Mouse (Mus musculus) adrenal gland (tissue): ENCODE data around the gene Mcf2l.

Experiments
- intact Hi-C: fragments of 180-260 bp; cut with DNase I; formaldehyde crosslinking; loops from one replicate; pipeline ENCODE4 v1.15.1; 2025

The Mcf2l gene

GRCm38 (mm10) chr8:12906597-12906996 lies 33.0 kb downstream of the Mcf2l start:
- intact Hi-C loops = no loop called here

GRCm38 (mm10) chr8:12907730-12908129 lies 34.1 kb downstream of the Mcf2l start:
- intact Hi-C loops = no loop called here

- intact Hi-C loops = no loop called here
Measured at GRCm38 (mm10) chr8:12912011-12912410, 38.4 kb downstream of the Mcf2l start.

- intact Hi-C loops = no loop called here
Measured at GRCm38 (mm10) chr8:12915187-12916006, 41.8 kb downstream of the Mcf2l start.

GRCm38 (mm10) chr8:12916156-12916900 lies 42.7 kb downstream of the Mcf2l start:
- intact Hi-C loops = no loop called here

GRCm38 (mm10) chr8:12917029-12917428 lies 43.4 kb downstream of the Mcf2l start:
- intact Hi-C loops = no loop called here

- intact Hi-C loops = no loop called here
Measured at GRCm38 (mm10) chr8:12917831-12918230, 44.2 kb downstream of the Mcf2l start.

- intact Hi-C loops = no loop called here
Measured at GRCm38 (mm10) chr8:12920599-12920998, 47.0 kb downstream of the Mcf2l start.

GRCm38 (mm10) chr8:12925051-12925450 lies 51.4 kb downstream of the Mcf2l start:
- intact Hi-C loops = no loop called here

GRCm38 (mm10) chr8:12925941-12926381 lies 52.4 kb downstream of the Mcf2l start:
- intact Hi-C loops = no loop called here

- intact Hi-C loops = loop anchor here (1.0 kb wide), 1 partner anchor 31 kb away; no protein-coding TSS in a partner anchor
Measured at GRCm38 (mm10) chr8:12927204-12927983, 53.8 kb downstream of the Mcf2l start.

GRCm38 (mm10) chr8:12928033-12928432 lies 54.4 kb downstream of the Mcf2l start:
- intact Hi-C loops = no loop called here

- intact Hi-C loops = no loop called here
Measured at GRCm38 (mm10) chr8:12928931-12929330, 55.3 kb downstream of the Mcf2l start.

- intact Hi-C loops = no loop called here
Measured at GRCm38 (mm10) chr8:12930290-12930689, 56.7 kb downstream of the Mcf2l start.

GRCm38 (mm10) chr8:12931426-12931825 lies 57.8 kb downstream of the Mcf2l start:
- intact Hi-C loops = no loop called here

GRCm38 (mm10) chr8:12932520-12932919 lies 58.9 kb downstream of the Mcf2l start:
- intact Hi-C loops = no loop called here

- intact Hi-C loops = no loop called here
Measured at GRCm38 (mm10) chr8:12933765-12934164, 60.2 kb downstream of the Mcf2l start.

GRCm38 (mm10) chr8:12934453-12935043 lies 60.9 kb downstream of the Mcf2l start:
- intact Hi-C loops = no loop called here

- intact Hi-C loops = no loop called here
Measured at GRCm38 (mm10) chr8:12940549-12940948, 66.9 kb downstream of the Mcf2l start.

GRCm38 (mm10) chr8:12941161-12941926 lies 67.7 kb downstream of the Mcf2l start:
- intact Hi-C loops = no loop called here
